Mouse (Mus musculus) midbrain, embryonic 14.5 days (tissue): Measurements from ENCODE around the gene Tenm2. TPM values are rescaled to one million over a fixed set of nuclear protein-coding genes. Genes with fewer than 3 reads are reported as not detected.
A peak's percentile ranks its signal among the peaks of the same experiment; 100 is the strongest.

Source experiments
- ATAC-seq: fragments of 200-750 bp; cut with Nextera tagmentation; 2 replicates; pipeline ENCODE4 v1.8.0; 2017; ENCODE audit warnings: moderate number of reproducible peaks, moderate library complexity; ENCODE audit not compliant: low FRiP score, low TSS enrichment
- DNase-seq: peaks from one replicate; pipeline ENCODE4 v3.0.0-alpha.2; 2015
- H3K27ac ChIP-seq: fragments of 300-500 bp; sonication (generic); replicated peaks from 2 replicates; pipeline ENCODE4 v1.5.1; 2014; ENCODE audit warnings: mild to moderate bottlenecking, low read depth, low read length, moderate library complexity
- H3K27me3 ChIP-seq: fragments of 300-500 bp; sonication (generic); 2 replicates; pipeline ENCODE4 v1.6.1; 2014; ENCODE audit warnings: low read length, control low read depth, mixed read lengths; ENCODE audit not compliant: control insufficient read depth, insufficient read depth
- H3K36me3 ChIP-seq: fragments of 300-500 bp; sonication (generic); 2 replicates; pipeline ENCODE4 v1.6.1; 2014; ENCODE audit warnings: low read length, control low read depth; ENCODE audit not compliant: control insufficient read depth, insufficient read depth
- H3K4me1 ChIP-seq: fragments of 300-500 bp; sonication (generic); 2 replicates; pipeline ENCODE4 v1.6.1; 2014; ENCODE audit warnings: mild to moderate bottlenecking, antibody characterized with exemption, low read length, control low read depth; ENCODE audit not compliant: control insufficient read depth, insufficient read depth
- H3K4me2 ChIP-seq: fragments of 300-500 bp; sonication (generic); 2 replicates; pipeline ENCODE4 v1.6.1; 2014; ENCODE audit warnings: mild to moderate bottlenecking, low read length, moderate library complexity
- H3K4me3 ChIP-seq: fragments of 300-500 bp; sonication (generic); replicated peaks from 2 replicates; pipeline ENCODE4 v1.5.1; 2014; ENCODE audit warnings: low read depth, low read length
- H3K9ac ChIP-seq: fragments of 300-500 bp; sonication (generic); replicated peaks from 2 replicates; pipeline ENCODE4 v1.6.1; 2014; ENCODE audit warnings: mild to moderate bottlenecking, low read length, moderate library complexity
- H3K9me3 ChIP-seq: fragments of 300-500 bp; sonication (generic); 2 replicates; pipeline ENCODE4 v1.6.1; 2016; ENCODE audit warnings: low read length, control low read depth, mixed read lengths; ENCODE audit not compliant: control insufficient read depth
- WGBS: fragments of 180-500 bp; shearing (Covaris S2); extraction: QIAGEN DNeasy Blood & Tissue Kit; methylation state at CpG from one replicate; pipeline ENCODE4 v1.1.7; 2014; 5-methylcytosine and 5-hydroxymethylcytosine counted together
- polyA plus RNA-seq: library from polyadenylated mRNA; unstranded; fragments of >200 nt; fragmentation: Nextera tagmentation; extraction: Ambion mirVana; gene quantifications from 2 replicates; pipeline ENCODE4 v1.2.1, GENCODE M21; 2014

The Tenm2 gene
- polyA plus RNA-seq, 1 experiment from 2014 or later: 52.8 TPM

DNA sequence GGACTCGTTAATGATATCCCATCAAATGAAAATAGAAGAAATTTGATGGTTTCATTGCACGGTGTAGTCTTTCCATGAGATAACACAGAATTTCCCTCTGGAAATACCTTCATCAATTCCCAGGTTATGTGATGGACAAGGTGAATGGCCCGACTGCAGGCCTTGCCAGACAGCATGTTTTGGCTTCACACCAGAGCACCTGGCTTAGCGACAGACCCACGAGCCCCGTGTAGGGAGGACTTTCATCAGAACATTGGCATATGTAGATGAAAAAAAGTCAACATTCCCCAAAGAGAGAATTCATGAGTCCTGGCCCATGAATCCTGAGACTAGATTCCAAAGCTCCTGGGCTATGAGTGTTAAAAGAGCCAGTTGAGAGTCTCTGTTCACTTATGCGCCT is 791.9 kb downstream of the Tenm2 start:
- Histone ChIP-seq H3K4me2 (no peak overlapping the region), H3K36me3 (no peaks in the 10 kb centered on the region), H3K4me3 (no peak overlapping the region), H3K27me3 (no peaks in the 10 kb centered on the region), H3K9me3 (no peaks in the 10 kb centered on the region), H3K9ac (no peak overlapping the region), H3K27ac (no peak overlapping the region), H3K4me1 (no peaks in the 10 kb centered on the region; the same call in 1 of the 2 replicates)
- ATAC-seq: no peak
- WGBS: 96% methylated on average over 7 of the region's 7 CpGs
- DNase-seq: no peak

DNA sequence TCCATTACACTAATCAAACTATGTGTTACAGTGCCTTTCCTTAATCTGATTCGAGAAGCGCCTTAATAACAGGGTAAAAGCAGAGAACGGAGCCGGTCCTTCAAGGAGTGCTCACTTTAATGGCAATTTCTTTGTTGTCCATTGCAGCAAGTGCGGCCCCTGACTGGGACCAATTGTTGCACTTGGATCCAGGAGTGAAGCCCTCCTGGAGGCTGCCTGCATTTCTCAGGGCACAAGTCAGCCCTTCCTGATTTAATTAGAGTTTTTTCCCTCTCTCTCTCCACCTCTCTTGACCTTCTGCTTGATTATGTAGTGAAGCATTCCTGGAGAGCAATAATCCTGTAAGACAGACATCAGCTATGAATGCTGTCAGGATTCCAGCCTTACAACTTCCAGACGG is 794.0 kb downstream of the Tenm2 start:
- Histone ChIP-seq H3K27me3 (no peaks in the 10 kb centered on the region), H3K9ac (no peak overlapping the region), H3K27ac (no peak overlapping the region), H3K4me3 (no peak overlapping the region), H3K4me2 (no peak overlapping the region), H3K36me3 (no peaks in the 10 kb centered on the region), H3K9me3 (no peaks in the 10 kb centered on the region), H3K4me1 (no peaks in the 10 kb centered on the region; the same call in 1 of the 2 replicates)
- ATAC-seq: no peak
- DNase-seq: no peak
- 9% methylated on average over 6 of the region's 6 CpGs for WGBS

DNA sequence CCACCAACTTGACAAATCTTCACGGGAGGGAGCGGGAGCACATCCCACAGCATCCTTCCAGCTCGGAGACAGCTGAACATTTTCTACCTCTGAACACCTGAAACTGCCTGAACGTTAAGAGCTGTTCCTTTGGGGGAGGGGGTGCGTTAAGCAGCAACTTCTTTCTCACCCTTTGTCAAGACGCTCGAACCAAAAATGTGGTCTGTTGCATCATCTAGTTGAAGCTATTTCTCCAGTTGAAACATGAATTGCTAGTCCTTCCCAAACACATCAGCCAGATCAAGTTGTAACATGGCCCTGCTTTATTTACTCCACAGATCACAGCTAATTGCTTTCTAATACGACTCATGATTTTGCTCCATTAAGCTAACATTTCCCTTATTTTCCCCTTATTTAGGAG is 799.5 kb downstream of the Tenm2 start:
- H3K9ac ChIP-seq: no peak overlapping the region
- WGBS: 63% methylated on average over 8 of the region's 8 CpGs
- H3K4me2 ChIP-seq: no peak overlapping the region
- no peak for ATAC-seq
- no peaks in the 10 kb centered on the region for H3K36me3 ChIP-seq
- no peak overlapping the region for H3K27ac ChIP-seq
- H3K9me3 ChIP-seq: no peaks in the 10 kb centered on the region
- H3K4me1 ChIP-seq: no peaks in the 10 kb centered on the region
- DNase-seq: no peak
- H3K4me3 ChIP-seq: no peak overlapping the region
- H3K27me3 ChIP-seq: no peaks in the 10 kb centered on the region

GRCm38 (mm10) chr11:36428947-36429346 is 806.8 kb downstream of the Tenm2 start:
- Histone ChIP-seq H3K27ac (no peak overlapping the region), H3K9me3 (no peaks in the 10 kb centered on the region), H3K27me3 (no peaks in the 10 kb centered on the region), H3K36me3 (no peaks in the 10 kb centered on the region), H3K4me1 (0 out of 2 replicates have a peak, but pooled peaks cover 3% of the 10 kb centered on the region), H3K9ac (no peak overlapping the region), H3K4me2 (no peak overlapping the region), H3K4me3 (no peak overlapping the region)
- peak; percentile 58 for DNase-seq
- 67% methylated on average over 5 of the region's 5 CpGs for WGBS
- ATAC-seq: no peak; the same call in 1 of the 2 replicates

DNA sequence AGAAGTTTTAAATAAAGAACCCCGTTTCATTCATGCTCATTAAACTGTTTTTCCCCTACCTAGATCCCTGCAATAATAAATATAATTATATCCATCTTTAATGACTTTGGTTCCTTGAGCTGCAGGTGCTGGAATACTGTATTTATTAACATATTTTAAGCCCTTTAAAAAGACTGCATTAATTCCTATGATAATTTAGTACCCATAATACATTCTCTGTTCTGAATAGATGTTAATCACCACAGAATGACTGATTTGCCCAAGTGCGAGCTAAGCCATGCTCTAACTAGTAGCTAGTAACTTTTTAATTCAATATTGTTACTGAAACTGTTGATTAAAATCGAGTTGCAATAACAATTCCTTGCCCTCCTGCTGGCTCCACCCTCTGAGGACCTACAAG is 810.8 kb downstream of the Tenm2 start:
- WGBS: 46% methylated on average over 3 of the region's 3 CpGs
- DNase-seq (no peak), ATAC-seq (no peak)
- no peak overlapping the region for H3K4me2 ChIP-seq
- H3K9me3 ChIP-seq: no peaks in the 10 kb centered on the region
- H3K27ac ChIP-seq: no peak overlapping the region
- no peaks in the 10 kb centered on the region for H3K36me3 ChIP-seq
- H3K27me3 ChIP-seq: no peaks in the 10 kb centered on the region
- 0 out of 2 replicates have a peak, but pooled peaks cover 3% of the 10 kb centered on the region for H3K4me1 ChIP-seq
- no peak overlapping the region for H3K4me3 ChIP-seq
- no peak overlapping the region for H3K9ac ChIP-seq

- no peak for ATAC-seq
- Histone ChIP-seq H3K9ac (no peak overlapping the region), H3K36me3 (no peaks in the 10 kb centered on the region), H3K4me3 (no peak overlapping the region), H3K4me2 (no peak overlapping the region), H3K4me1 (0 out of 2 replicates have a peak, but pooled peaks cover 6% of the 10 kb centered on the region), H3K9me3 (no peaks in the 10 kb centered on the region), H3K27ac (no peak overlapping the region), H3K27me3 (no peaks in the 10 kb centered on the region)
- peak; percentile 37 for DNase-seq
- 71% methylated on average over 7 of the region's 7 CpGs for WGBS
Observed at GRCm38 (mm10) chr11:36420047-36420446, 815.7 kb downstream of the Tenm2 start.

DNA sequence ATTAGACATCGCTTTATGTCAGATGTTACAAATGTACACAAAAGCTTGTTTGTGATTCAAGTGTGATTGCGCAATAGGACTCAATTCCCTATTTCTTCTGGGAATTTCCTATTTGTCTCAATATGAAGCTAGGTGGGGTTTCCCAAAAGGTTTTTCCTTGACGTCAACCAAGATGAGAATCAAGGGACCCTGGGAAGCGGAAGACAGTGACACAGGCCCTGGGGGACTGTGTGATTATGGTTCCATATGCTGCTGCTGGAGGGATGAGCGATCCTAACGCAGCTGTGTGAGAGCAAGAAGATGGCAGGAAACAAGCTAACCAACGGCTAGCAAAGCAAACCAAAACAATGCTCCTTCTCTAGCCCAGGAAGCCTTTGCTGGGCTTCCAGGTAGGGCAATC is 820.5 kb downstream of the Tenm2 start:
- Histone ChIP-seq H3K9me3 (no peaks in the 10 kb centered on the region), H3K9ac (no peak overlapping the region), H3K27ac (no peak overlapping the region), H3K4me3 (no peak overlapping the region), H3K4me1 (peaks cover 14% of the 10 kb centered on the region), H3K4me2 (no peak overlapping the region), H3K27me3 (no peaks in the 10 kb centered on the region), H3K36me3 (no peaks in the 10 kb centered on the region)
- ATAC-seq: no peak
- WGBS: 70% methylated on average over 7 of the region's 7 CpGs
- no peak for DNase-seq

DNA sequence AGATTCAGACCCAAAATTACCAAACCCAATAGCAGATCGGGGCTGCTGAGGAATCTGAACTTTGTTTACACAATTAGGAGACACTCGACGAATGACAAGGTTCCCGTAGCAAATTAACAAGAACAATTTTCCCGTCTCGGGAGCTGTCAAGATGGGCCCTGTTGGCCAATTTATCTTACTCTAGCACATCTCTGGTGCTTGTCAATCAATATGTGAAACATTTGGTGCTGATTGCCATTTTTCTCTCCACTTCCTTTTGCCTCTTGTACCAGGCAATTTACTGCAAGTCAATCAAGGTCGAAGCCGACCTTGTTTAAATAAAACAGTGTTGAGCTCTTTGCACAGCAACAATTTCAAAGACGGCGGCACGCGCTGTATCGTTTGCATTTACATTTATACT is 824.9 kb downstream of the Tenm2 start:
- no peak overlapping the region for H3K4me3 ChIP-seq
- H3K9me3 ChIP-seq: no peaks in the 10 kb centered on the region
- no peak overlapping the region for H3K9ac ChIP-seq
- H3K27ac ChIP-seq: no peak overlapping the region
- H3K4me1 ChIP-seq: peaks cover 14% of the 10 kb centered on the region
- no peaks in the 10 kb centered on the region for H3K36me3 ChIP-seq
- H3K4me2 ChIP-seq: no peak overlapping the region
- no peaks in the 10 kb centered on the region for H3K27me3 ChIP-seq
- ATAC-seq: no peak
- DNase-seq: peak; percentile 46
- WGBS: 67% methylated on average over 13 of the region's 13 CpGs

DNA sequence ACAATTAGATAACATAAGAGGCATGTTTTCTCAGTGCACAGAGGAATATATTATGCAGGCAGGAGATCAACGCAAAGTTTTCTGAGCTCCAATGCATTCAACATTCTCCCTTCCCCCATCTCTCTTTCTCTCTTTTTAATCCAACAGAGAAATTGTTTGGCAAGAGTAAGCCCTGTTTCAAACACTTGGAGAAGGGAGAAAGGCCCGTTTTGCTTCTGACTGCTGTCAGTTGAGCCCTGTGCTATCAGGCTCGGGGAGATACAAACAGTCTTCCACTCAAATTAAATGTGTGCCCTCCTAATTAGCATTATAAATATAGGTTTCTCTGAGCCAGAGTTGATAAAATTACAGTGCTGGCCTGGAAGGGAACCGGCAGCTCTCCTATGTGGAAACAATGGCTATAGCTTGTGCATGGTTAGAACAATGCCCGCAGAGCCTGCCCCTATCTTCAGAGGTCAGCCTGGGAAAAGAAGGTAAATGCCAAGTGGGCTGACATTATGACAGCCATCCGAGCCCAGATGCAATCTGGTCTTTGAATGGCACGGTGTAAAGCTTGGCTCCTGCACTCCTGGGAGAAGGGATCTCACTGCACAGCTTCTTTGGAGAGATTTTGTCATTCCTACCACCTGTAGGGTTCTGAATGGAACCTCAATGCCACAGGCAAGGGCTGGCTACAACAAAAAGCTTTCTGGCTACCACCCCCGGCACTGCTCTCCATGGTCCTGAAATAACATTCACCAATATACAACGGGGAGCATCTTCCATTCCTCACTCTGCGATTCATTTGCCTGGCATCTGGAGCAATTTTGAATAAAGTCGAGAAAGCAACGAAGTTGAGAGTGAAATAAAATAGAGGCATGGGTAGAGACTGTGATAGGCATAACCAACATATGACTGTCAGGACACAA is 839.7 kb downstream of the Tenm2 start:
- Histone ChIP-seq H3K4me3 (no peak overlapping the region), H3K4me2 (no peak overlapping the region), H3K4me1 (peaks cover 19% of the 10 kb centered on the region), H3K36me3 (no peaks in the 10 kb centered on the region), H3K9ac (no peak overlapping the region), H3K27me3 (no peaks in the 10 kb centered on the region), H3K9me3 (no peaks in the 10 kb centered on the region), H3K27ac (peak overlapping the region; percentile 58)
- ATAC-seq: no peak
- peak; percentile 51 for DNase-seq
- WGBS: 30% methylated on average over 12 of the region's 12 CpGs
